Mouse (Mus musculus) T-helper 1 cell (primary cell): ENCODE data around the gene Pde4d.

Experiments
- in situ Hi-C: fragments of 300-600 bp; cut with MboI, MseI; formaldehyde crosslinking; loops from one replicate; pipeline ENCODE4 v1.15.1; 2025; ENCODE audit warnings: high pct_unique_total_duplicates

Pde4d gene

DNA sequence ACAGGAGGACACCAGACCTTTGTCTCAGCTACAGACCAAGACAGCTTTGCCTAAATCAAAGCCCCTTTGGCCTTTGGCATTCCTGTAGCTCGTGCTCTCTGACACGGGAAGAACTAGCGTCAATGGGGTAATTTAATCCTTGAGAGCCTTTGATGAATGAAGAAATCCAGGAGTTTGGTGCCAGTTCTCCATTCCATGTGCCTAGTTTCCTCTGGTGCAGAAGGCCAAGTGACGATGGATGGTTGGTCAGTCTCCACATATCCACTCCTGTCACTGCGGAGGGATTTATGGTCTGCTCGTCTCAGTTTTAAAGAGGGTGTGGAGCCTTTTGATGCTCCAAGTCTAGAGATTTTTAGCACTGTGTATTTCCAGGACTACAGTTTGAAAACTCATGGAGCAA is 1036.4 kb downstream of the Pde4d start:
- in situ Hi-C loops: no loop called here

DNA sequence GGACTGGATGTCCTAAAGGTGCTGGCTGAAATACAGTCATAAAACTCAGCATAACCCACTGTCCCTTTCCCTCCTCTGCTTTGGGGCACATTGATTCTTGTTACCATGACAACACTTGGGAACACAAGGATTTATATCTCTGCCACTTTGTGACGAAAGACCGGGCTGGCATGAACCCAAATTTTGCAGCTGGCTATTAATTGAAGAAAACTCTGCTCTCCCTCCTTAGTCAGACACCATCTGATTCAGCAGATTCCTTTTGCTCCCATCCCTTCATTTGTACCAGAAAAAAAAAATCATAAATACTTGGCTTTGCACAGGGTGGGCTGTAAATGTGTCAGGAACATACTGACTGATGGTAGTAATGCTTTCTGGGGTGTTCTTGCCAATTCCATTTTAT is 1037.6 kb downstream of the Pde4d start:
- in situ Hi-C loops: no loop called here

DNA sequence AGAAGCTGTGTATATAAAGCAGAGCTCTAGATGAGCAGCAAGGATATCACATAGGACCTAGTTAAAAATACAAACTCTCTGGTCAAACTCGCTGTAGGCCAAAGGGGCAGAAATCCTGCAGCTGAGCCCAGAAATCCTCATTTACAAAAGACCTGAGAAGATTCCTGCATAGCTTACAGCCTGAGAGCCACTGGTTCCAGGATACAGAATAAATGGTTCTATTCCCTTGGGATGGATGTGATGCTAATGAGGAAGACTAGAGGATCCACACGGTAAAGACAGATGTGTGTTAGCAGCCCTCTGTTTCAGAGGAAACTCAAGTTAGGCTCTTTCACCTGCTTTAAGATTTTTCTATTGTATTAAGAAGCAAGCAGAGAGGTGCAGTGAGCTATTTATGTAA is 1041.1 kb downstream of the Pde4d start:
- in situ Hi-C loops: no loop called here

DNA sequence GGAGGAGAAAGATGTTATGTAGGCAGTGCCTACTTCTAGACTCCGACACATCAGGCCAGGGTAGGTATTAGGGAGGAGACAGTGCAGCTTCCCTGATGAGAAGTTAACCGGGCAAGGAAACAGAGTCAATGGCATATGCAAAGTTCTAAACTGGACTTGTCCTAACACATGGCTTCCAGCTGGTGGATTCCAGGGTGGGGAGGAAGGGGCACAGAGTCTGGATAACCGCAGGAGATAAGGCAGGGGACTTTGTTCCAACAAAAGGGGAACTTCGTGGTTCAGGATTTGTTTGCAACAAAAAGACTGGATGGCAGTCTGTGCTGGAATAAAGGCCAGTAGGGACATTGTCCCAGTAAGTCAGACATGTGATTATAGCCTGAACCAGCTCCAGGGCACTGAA is 1042.1 kb downstream of the Pde4d start:
- in situ Hi-C loops: no loop called here

DNA sequence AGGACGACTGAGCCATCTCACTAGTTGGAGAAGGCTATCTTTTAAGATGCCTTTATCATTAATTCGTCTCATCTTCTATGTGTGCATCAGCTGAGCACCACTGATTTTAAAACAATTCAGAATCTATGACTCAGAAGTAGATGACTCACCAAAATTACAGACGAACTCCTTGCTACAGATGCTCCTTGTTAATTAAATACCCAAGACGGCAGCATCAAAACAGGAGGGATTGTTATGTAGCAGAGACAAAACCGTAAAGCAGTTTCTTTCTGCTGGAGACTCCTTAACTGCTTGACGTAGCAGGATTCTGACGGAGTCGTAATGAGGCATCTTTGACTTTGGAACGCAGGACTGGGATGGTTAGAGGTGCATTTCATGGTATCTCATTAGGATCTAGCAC is 1050.6 kb downstream of the Pde4d start:
- in situ Hi-C loops: no loop called here

DNA sequence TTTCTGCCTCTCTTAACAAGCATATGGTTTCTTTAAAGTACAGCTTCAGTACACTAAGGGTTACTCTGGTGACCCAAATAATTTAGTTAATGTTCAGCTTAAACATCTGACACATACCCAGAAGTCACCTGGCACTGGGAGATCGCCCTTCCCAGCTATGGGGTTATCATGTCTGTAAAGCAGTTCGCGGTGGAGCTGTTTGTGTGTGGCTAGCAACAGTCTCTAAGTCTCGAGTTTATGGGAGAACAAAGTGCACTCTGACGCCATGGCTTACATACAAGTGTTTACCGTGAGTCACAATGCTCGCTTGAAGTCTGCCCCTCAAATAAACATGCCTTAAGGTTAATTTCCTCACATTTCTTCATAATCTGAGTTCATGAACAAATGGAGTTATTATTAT is 1053.0 kb downstream of the Pde4d start:
- in situ Hi-C loops: no loop called here

DNA sequence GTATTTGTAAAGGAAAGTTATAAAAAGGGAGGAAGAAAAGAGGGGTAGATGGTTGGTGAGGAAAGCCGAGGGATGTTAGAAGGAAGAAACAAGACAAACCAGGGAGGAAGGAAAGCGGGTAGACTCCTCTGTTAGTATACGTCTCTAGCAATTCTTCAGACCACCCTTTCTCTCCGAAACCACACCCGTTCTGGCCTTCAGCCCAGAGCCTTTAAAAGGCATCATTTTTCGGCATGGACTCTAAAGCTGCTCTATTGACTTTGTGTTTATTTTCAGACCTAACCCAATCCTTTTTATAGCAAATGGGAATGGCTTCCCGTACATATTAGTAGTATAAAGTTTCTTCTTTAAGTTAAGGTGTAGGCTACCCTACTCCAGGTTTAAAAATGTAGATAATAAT is 1057.0 kb downstream of the Pde4d start:
- in situ Hi-C loops: no loop called here

DNA sequence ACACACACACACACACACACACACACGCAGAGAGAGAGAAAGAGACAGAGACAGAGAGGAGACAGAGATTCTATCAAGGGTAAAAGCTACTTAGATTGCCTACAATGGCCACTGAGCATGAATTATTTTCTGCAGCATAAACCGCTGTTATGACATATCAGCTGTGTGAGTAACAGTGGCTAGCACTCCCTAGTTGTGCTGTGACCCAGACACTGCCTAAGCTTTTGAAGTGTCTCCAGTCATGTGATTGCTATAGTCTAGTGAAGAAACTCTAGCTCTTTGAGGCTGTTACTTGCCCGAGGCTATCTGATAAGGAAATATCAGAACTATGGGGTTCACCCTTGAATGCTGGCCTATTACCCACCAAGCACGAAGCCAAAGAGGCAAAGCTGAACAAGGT is 1058.7 kb downstream of the Pde4d start:
- in situ Hi-C loops: no loop called here

DNA sequence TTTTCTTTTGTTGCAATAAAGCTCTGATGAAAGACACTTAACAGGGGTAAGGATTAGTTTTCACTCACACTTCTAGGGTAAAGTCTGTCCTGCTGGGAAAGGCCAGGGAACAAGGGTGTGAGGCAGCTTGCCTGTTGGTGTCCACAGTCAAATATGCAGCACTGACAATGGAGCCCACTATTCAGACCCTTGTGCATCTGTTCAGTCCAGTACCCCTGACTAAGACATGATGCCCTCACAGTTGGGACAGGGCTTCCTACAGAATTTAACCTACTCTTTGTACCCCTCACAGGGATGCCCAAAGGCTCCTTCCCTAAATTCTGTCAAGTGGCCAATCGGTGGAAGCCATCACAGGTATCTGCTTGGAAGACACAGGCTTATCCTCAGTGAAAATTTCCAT is 1068.4 kb downstream of the Pde4d start:
- in situ Hi-C loops: no loop called here

DNA sequence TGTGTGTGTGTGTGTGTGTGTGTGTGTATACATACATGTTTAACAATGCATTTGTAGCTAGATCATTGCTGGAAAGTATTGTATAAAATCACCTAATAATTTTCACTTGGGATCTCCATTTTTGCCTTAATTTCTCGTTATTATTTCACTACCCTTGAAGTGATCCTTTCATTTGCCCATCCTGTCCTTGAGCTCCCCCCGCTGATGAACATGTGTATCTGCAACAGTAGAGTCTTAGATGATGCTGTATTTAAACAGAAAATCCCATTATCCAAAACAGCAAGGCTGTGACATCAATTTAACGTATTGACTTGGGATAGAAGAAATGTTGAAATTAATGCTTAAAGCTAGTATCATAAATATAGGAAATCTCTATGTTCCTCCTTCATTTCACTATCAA is 1069.7 kb downstream of the Pde4d start:
- in situ Hi-C loops: no loop called here

DNA sequence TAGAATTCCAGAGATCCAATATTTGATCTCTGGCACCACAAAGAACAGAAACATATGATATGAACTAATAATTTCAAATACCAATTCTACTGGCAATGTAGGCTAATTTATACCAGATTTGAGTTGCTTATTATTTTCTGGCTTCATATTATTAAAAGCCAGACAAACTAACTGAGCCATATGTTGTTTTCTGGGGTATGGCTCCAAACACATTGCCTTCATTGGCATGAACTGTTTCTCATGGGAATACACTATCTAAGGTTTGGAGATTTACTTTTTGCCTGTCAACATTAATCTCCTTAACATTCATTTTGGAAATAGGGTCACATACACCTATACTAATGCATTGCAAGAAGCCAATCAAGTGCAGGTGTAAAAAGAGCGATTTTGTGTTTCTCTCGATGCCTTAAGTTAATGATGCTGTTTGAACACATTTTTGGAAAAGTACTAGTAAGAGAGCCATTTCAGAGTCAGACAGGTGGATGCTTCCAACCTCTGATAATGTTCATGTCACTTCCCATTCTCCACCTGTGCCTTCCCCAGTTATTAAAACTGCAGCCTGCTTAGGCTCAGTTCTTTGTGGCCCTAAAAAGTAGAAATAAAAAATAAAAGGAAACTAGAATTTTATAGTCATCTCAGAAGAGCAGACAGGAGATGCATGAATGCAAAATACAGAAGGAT is 1070.4 kb downstream of the Pde4d start:
- in situ Hi-C loops: no loop called here

DNA sequence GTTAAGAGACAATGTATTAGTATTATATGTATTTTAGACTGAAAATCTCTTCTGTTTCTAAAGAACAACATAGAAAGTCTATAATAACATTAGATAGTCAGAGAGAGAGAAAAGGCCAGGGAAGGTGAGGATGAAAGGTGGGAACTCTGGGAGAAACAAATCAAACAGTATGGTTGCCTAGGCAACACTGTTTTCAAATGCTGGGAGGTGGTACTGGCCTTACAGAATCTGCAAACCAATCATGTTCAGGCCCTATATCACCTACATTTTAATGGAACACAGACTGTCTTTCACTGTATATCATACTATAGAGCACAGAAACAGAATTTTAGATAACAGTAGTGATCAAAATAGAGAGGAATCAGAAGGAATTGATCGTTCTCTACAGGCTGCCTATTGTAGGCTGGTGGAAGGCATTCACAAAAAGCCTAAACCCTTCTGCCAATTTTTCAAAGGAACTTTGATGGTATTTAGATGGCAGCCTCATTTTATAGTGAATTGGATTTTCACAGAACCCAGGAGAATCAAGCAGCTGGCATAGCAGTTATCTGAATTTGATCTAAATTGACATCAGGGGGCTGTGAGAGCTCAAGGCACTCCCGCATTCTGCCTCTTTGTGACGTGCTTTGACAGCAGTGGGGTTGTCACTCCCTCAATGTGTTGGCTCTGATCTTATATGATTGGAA is 1084.2 kb downstream of the Pde4d start:
- in situ Hi-C loops: no loop called here

DNA sequence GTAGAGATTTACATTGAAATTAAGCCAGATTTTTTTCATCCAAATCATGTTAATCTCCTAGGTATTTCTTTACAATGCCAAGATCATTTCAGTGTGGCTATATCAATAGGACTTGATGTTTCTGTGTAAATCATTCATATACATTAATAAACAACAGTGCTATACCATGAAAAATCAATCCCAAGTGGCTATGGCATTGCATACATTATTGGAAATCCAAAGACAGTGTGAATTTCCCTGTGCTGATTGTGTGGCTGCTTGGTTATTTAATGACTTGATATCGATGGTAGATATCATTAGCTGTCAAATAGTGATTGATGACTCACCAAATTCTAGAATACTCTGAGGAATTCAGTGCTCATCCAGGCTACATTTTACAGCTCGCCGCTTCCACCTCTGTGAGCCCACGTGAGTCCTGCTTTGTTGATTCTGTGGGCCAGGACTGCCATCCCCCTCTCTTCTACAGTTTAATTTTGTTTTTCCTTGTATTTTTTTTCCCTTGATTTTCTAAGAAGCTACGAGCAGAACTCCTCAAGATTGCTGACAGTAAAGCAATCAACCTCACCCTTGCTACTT is 1085.0 kb downstream of the Pde4d start:
- in situ Hi-C loops: no loop called here

DNA sequence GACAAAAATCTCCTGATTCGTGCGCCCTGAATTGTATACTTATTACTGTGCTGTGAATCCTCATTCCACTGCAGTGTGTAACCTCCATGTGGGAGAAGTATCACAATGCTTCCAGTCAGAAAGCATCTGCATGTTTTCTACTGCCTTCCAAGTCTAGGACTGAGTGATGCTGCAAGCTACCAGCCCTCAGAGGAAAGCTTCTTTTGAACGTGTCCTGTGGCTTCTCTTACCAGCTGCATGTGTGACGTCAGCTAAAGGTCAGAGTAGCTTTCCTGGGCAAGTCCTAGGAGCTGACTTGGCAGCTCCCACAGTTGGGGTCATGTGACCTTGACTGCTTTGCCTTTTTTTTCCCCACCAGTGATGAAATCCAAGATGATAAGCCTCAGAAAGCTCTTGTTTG is 1086.9 kb downstream of the Pde4d start:
- in situ Hi-C loops: no loop called here

DNA sequence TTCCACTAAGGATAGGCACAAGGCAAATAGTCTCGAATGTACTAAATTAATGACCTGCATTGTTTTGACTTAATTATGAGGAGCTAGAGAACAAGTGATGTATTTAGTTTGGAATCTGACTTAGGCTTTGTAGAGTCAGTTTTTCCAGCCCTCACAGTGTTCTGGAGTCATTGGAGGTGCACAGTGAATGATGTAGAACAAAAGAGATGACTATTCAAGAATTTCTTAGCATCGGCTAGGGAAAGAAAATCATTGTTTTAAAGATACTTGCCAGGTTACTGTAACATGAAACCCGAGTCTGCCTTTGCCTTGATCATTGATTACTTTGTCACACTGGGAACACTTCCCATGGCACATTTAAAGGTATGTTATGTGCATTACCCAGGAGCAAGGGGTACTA is 1089.6 kb downstream of the Pde4d start:
- in situ Hi-C loops: no loop called here

DNA sequence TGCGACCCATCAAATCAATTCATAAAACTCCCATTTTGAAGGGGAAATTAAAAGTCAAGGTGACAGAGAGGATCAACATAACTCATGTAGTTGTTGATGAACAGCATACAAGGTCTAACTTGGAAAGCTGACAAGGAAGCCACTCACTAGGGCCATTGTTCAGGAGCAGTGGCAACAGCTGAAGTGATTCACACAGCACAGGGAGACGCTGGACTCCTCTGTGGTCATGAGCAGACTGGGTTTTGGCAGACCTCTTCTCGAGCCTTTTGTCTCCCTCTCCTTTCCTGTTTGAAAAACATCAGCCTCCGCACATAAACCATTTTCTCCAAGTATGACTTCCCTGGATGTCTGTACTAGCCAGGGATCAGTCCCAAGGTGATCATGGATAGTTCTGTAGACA is 1094.9 kb downstream of the Pde4d start:
- in situ Hi-C loops: loop anchor here (10.0 kb wide), 1 partner anchor 200 kb away; no protein-coding TSS in a partner anchor

DNA sequence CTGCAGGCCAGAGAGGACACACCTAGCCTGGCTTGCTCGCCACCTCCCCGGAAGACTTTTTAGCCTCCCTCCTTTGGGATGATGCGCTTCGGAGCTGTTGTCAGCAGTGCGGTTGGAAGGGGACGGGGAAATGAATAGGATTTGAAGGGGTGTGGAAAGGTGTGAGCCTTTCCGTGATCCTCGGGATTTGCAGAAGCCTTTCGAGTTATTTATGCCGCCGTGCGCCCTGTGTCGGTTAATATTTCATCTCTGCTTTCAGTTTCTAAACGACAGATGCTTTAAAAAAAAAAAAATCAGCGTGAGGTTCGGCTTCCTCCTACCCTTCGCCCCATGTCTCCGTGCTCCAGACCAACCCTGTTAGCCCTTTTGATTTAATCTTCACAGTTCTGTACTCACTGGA is 1096.6 kb downstream of the Pde4d start:
- in situ Hi-C loops: loop anchor here (10.0 kb wide), 1 partner anchor 202 kb away; no protein-coding TSS in a partner anchor

DNA sequence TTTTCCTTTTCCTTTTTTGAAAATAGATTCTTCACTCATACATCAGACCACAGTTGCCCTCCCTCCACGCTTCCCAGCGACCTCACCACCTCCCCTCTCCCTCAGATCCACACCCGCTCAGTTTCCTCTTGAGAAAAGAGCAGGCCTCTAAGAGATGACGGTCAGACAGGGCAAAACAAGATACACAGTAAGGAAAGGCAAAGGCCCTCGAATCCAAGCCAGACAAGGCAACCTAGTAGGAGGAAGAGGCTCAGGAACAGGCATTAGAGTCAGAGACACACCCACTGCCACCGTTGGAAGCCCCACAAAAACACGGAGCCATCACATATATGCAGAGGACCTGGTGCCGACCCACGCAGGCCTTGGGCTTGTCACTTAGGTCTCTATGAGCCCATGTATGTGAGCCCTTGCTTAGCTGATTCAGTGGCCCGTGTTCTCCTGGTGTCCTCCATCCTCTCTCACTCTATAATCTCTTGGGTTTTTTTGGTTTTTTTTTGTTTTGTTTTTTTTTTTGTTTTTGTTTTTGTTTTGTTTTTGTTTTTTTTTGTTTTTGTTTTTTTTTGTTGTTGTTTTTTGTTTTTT is 1097.3 kb downstream of the Pde4d start:
- in situ Hi-C loops: loop anchor here (10.0 kb wide), 1 partner anchor 202 kb away; no protein-coding TSS in a partner anchor

DNA sequence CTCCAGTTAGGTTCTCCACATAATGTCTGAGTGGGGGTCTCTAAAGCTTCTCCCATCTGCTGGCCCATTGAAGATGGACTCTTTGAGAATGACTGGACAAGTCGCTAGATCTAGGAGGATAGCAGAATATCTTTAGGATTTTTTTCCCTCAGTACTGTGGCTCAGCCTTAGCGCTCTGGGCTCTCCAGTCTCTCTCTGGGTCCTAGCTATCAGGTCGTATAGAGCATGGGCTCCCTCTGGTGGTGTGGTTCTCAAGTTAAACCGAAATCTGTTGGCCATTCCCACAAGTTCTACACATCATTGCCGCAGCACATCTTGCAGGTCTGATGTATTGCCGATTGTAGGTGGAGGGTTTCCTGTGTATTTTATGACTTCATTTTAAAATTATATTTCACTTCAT is 1098.0 kb downstream of the Pde4d start:
- in situ Hi-C loops: loop anchor here (10.0 kb wide), 1 partner anchor 203 kb away; no protein-coding TSS in a partner anchor

DNA sequence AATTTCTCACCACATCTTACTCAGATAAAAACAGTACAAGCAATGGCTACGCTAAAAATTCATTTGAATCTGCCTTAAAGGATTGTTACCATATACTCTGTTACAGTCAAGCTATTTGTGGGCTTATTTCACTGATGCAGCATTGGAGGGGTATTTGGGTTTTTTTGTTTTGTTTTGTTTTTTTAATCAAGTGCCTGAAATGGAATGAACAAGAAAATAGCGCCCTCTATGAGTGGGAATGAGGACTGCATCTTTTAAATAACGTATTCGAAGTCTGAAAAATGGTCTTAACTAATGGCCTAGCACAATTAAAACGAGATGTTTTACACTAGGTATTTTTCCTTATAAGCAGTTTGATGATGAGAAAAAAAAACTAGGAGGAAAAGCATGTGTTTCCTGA is 1098.5 kb downstream of the Pde4d start:
- in situ Hi-C loops: loop anchor here (10.0 kb wide), 1 partner anchor 203 kb away; no protein-coding TSS in a partner anchor

DNA sequence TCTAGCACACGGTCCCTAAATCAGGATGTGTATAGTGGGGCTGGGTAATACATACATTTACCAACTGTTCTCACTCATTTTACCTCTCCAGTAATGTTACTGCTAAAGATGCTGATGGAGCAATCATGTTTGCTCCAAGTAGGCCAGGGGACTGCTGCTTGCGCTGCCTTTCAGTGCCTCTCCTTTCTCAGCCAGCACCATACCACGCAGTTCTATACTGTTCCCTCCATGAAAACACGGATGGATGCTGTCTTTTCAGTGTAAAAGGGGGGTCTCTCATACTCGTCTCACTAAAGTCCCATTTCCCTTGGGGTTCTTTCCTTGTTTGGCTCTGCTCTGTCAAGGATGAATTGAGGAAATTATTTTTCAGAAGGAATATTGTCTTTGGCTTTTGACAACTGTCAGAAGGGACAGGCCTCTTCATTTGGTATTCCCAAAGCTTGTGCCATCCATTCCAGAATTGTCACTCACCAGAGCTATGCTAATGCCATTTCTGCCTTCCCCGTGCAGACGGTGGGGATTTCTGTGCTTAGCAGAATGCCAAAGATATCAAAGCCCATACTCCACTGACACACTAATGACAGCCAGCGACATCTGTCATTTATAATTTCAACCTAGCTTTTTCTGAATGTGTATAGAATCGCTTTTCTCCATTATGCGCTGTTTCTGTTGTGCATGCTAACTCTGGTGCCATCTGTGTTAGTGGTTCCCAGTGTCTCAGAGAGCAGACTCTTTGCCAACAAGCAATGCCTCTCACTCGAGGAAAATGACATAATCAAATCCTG is 1099.2 kb downstream of the Pde4d start:
- in situ Hi-C loops: loop anchor here (10.0 kb wide), 1 partner anchor 204 kb away; no protein-coding TSS in a partner anchor

DNA sequence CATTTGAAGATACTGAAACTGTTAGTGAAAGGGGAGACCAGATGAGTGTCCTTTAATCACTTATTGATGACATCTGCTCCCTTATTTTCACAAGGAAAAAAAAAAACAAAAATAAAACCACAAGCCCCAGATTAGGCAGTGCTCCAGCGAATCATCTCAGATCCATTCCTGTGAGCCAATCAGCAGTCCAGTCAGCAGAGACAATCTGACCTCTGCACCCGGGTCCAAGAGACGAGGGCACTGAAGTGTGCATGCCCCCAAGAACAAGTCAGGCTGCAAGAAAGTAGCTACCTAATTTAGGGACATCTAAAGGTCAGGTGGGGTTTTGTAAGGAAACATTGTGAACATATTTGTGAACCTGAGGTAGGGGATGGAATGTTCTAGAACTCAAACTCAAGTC is 1102.1 kb downstream of the Pde4d start:
- in situ Hi-C loops: loop anchor here (5.0 kb wide), 1 partner anchor 330 kb away; no protein-coding TSS in a partner anchor
